Mouse (Mus musculus) heart, embryonic 15.5 days (tissue): Measurements from ENCODE around the gene Trappc3. TPM values are rescaled to one million over a fixed set of nuclear protein-coding genes. Genes with fewer than 3 reads are reported as not detected.

Experiments
- ATAC-seq: fragments of 200-750 bp; cut with Nextera tagmentation; replicated peaks from 2 replicates; pipeline ENCODE4 v1.8.0; 2017; ENCODE audit warnings: low read depth, moderate TSS enrichment; ENCODE audit not compliant: insufficient number of reproducible peaks, insufficient read depth, low FRiP score
- H3K27ac ChIP-seq: fragments of 300-500 bp; sonication (generic); 2 replicates; pipeline ENCODE4 v1.5.1; 2015; ENCODE audit warnings: mild to moderate bottlenecking, inconsistent platforms
- H3K27me3 ChIP-seq: fragments of 300-500 bp; sonication (generic); 2 replicates; pipeline ENCODE4 v1.6.1; 2015; ENCODE audit warnings: inconsistent platforms
- H3K36me3 ChIP-seq: fragments of 300-500 bp; sonication (generic); 2 replicates; pipeline ENCODE4 v1.6.1; 2015; ENCODE audit warnings: mild to moderate bottlenecking, inconsistent platforms
- H3K4me1 ChIP-seq: fragments of 300-500 bp; sonication (generic); replicated peaks from 2 replicates; pipeline ENCODE4 v1.6.1; 2015; ENCODE audit warnings: inconsistent platforms
- H3K4me2 ChIP-seq: fragments of 300-500 bp; sonication (generic); 2 replicates; pipeline ENCODE4 v1.6.1; 2015; ENCODE audit warnings: inconsistent platforms, mild to moderate bottlenecking, moderate library complexity
- H3K4me3 ChIP-seq: fragments of 300-500 bp; sonication (generic); 2 replicates; pipeline ENCODE4 v1.5.1; 2015; ENCODE audit warnings: mild to moderate bottlenecking, inconsistent platforms
- H3K9ac ChIP-seq: fragments of 300-500 bp; sonication (generic); 2 replicates; pipeline ENCODE4 v1.6.1; 2015; ENCODE audit warnings: mild to moderate bottlenecking, inconsistent platforms
- H3K9me3 ChIP-seq: fragments of 300-500 bp; sonication (generic); replicated peaks from 2 replicates; pipeline ENCODE4 v1.6.1; 2016; ENCODE audit warnings: inconsistent platforms
- WGBS: fragments of 180-500 bp; shearing (Covaris S2); methylation state at CpG from one replicate; pipeline ENCODE4 v1.1.7; 2015; ENCODE audit warnings: mixed read lengths; 5-methylcytosine and 5-hydroxymethylcytosine counted together
- polyA plus RNA-seq: library from polyadenylated mRNA; unstranded; fragments of >200 nt; fragmentation: Nextera tagmentation; extraction: Ambion mirVana; gene quantifications from 2 replicates; pipeline ENCODE4 v1.2.1, GENCODE M21; 2015

Gene Trappc3
- polyA plus RNA-seq, 1 experiment from 2014 or later: 73.1 TPM

- Histone ChIP-seq H3K4me3 (no peak overlapping the region), H3K27ac (no peak overlapping the region), H3K4me2 (no peak overlapping the region), H3K36me3 (no peaks in the 10 kb centered on the region), H3K9me3 (no peaks in the 10 kb centered on the region), H3K4me1 (peaks cover 17% of the 10 kb centered on the region), H3K9ac (no peak overlapping the region), H3K27me3 (peaks cover 43% of the 10 kb centered on the region)
- WGBS: 66% methylated on average over 4 of the region's 4 CpGs
- no peak for ATAC-seq
These were observed 41.8 kb downstream of the Trappc3 start for GRCm38 (mm10) chr4:126303877-126304276.

GRCm38 (mm10) chr4:126305428-126305827 is 43.3 kb downstream of the Trappc3 start:
- peaks cover 25% of the 10 kb centered on the region for H3K4me1 ChIP-seq
- 92% methylated on average over 1 of the region's 1 CpGs for WGBS
- no peaks in the 10 kb centered on the region for H3K9me3 ChIP-seq

GRCm38 (mm10) chr4:126306058-126306457 is 43.9 kb downstream of the Trappc3 start:
- no peak for ATAC-seq
- H3K4me2 ChIP-seq: no peak overlapping the region
- WGBS: 86% methylated on average over 6 of the region's 6 CpGs
- H3K4me3 ChIP-seq: no peak overlapping the region
- H3K27me3 ChIP-seq: peaks cover 28% of the 10 kb centered on the region
- no peak overlapping the region for H3K9ac ChIP-seq
- peaks cover 19% of the 10 kb centered on the region for H3K4me1 ChIP-seq
- H3K9me3 ChIP-seq: no peaks in the 10 kb centered on the region
- H3K36me3 ChIP-seq: no peaks in the 10 kb centered on the region
- H3K27ac ChIP-seq: no peak overlapping the region

More at GRCm38 (mm10) chr4:126305428-126305827, 43.3 kb downstream of the Trappc3 start:
- Histone ChIP-seq H3K27ac (no peak overlapping the region), H3K36me3 (no peaks in the 10 kb centered on the region), H3K27me3 (peaks cover 34% of the 10 kb centered on the region), H3K9ac (no peak overlapping the region), H3K4me3 (no peak overlapping the region), H3K4me2 (no peak overlapping the region)
- no peak for ATAC-seq

GRCm38 (mm10) chr4:126306827-126307226 is 44.7 kb downstream of the Trappc3 start:
- H3K9ac ChIP-seq: no peak overlapping the region
- no peak overlapping the region for H3K27ac ChIP-seq
- H3K4me3 ChIP-seq: no peak overlapping the region
- H3K36me3 ChIP-seq: no peaks in the 10 kb centered on the region
- H3K4me2 ChIP-seq: no peak overlapping the region
- WGBS: 13% methylated on average over 2 of the region's 2 CpGs
- ATAC-seq: no peak
- peaks cover 12% of the 10 kb centered on the region for H3K4me1 ChIP-seq
- peaks cover 20% of the 10 kb centered on the region for H3K27me3 ChIP-seq
- no peaks in the 10 kb centered on the region for H3K9me3 ChIP-seq

GRCm38 (mm10) chr4:126309211-126309921 is 47.2 kb downstream of the Trappc3 start:
- peak overlapping the region; percentile 13 for H3K4me3 ChIP-seq
- 16% methylated on average over 20 of the region's 20 CpGs for WGBS

GRCm38 (mm10) chr4:126309922-126310309 is 47.8 kb downstream of the Trappc3 start:
- H3K27ac ChIP-seq: no peak overlapping the region
- no peaks in the 10 kb centered on the region for H3K36me3 ChIP-seq
- H3K27me3 ChIP-seq: peaks cover 5% of the 10 kb centered on the region
- 0 out of 2 replicates have a peak overlapping the region, but pooled peaks have one; percentile 14 for H3K9ac ChIP-seq
- ATAC-seq: peak; percentile 56
- H3K9me3 ChIP-seq: no peaks in the 10 kb centered on the region
- peaks cover 18% of the 10 kb centered on the region for H3K4me1 ChIP-seq
- H3K4me2 ChIP-seq: peak overlapping the region; percentile 52
- WGBS: 2% methylated on average over 7 of the region's 7 CpGs
- peak overlapping the region; percentile 13 for H3K4me3 ChIP-seq

More at GRCm38 (mm10) chr4:126309211-126309921, 47.2 kb downstream of the Trappc3 start:
- H3K4me2 ChIP-seq: peak overlapping the region; percentile 52
- H3K4me1 ChIP-seq: peaks cover 13% of the 10 kb centered on the region
- H3K9ac ChIP-seq: 0 out of 2 replicates have a peak overlapping the region, but pooled peaks have one; percentile 14
- no peaks in the 10 kb centered on the region for H3K9me3 ChIP-seq
- no peaks in the 10 kb centered on the region for H3K36me3 ChIP-seq
- ATAC-seq: no peak; the same call in 1 of the 2 replicates
- peaks cover 5% of the 10 kb centered on the region for H3K27me3 ChIP-seq
- no peak overlapping the region for H3K27ac ChIP-seq

- no peak overlapping the region for H3K9ac ChIP-seq
- 73% methylated on average over 7 of the region's 7 CpGs for whole genome bisulfite sequencing
- no peak overlapping the region for H3K27ac ChIP-seq
- peaks cover 5% of the 10 kb centered on the region for H3K27me3 ChIP-seq
- no peak overlapping the region for H3K4me2 ChIP-seq
- no peak for ATAC-seq
- H3K9me3 ChIP-seq: no peaks in the 10 kb centered on the region
- no peak overlapping the region for H3K4me3 ChIP-seq
- peaks cover 18% of the 10 kb centered on the region for H3K4me1 ChIP-seq
- H3K36me3 ChIP-seq: no peaks in the 10 kb centered on the region; the same call in 1 of the 2 replicates
These were observed 48.2 kb downstream of the Trappc3 start for GRCm38 (mm10) chr4:126310344-126310743.

- H3K9me3 ChIP-seq: no peaks in the 10 kb centered on the region
- H3K4me1 ChIP-seq: peaks cover 29% of the 10 kb centered on the region
- no peak overlapping the region for H3K27ac ChIP-seq
- 88% methylated on average over 16 of the region's 16 CpGs for WGBS
- peaks cover 9% of the 10 kb centered on the region for H3K36me3 ChIP-seq
- peaks cover 5% of the 10 kb centered on the region for H3K27me3 ChIP-seq
- ATAC-seq: no peak
- H3K4me2 ChIP-seq: no peak overlapping the region
- no peak overlapping the region for H3K4me3 ChIP-seq
- H3K9ac ChIP-seq: no peak overlapping the region
These were observed 49.6 kb downstream of the Trappc3 start for GRCm38 (mm10) chr4:126311566-126312200.

GRCm38 (mm10) chr4:126313202-126313601 is 51.1 kb downstream of the Trappc3 start:
- Histone ChIP-seq H3K9ac (no peak overlapping the region), H3K36me3 (peaks cover 24% of the 10 kb centered on the region), H3K4me1 (peaks cover 29% of the 10 kb centered on the region), H3K4me3 (no peak overlapping the region), H3K27ac (no peak overlapping the region), H3K9me3 (no peaks in the 10 kb centered on the region), H3K4me2 (no peak overlapping the region), H3K27me3 (peaks cover 5% of the 10 kb centered on the region)
- 56% methylated on average over 5 of the region's 5 CpGs for WGBS
- no peak for ATAC-seq

GRCm38 (mm10) chr4:126314393-126314792 is 52.3 kb downstream of the Trappc3 start:
- Histone ChIP-seq H3K9ac (no peak overlapping the region), H3K27ac (0 out of 2 replicates have a peak overlapping the region, but pooled peaks have one; percentile 1), H3K36me3 (peaks cover 25% of the 10 kb centered on the region), H3K4me1 (peaks cover 26% of the 10 kb centered on the region), H3K4me2 (no peak overlapping the region), H3K9me3 (no peaks in the 10 kb centered on the region), H3K27me3 (peaks cover 4% of the 10 kb centered on the region), H3K4me3 (no peak overlapping the region)
- no peak for ATAC-seq
- WGBS: 57% methylated on average over 10 of the region's 10 CpGs

GRCm38 (mm10) chr4:126315931-126316330 is 53.8 kb downstream of the Trappc3 start:
- Histone ChIP-seq H3K9ac (no peak overlapping the region), H3K4me3 (no peak overlapping the region), H3K27me3 (no peaks in the 10 kb centered on the region), H3K4me2 (no peak overlapping the region), H3K9me3 (no peaks in the 10 kb centered on the region), H3K36me3 (peaks cover 25% of the 10 kb centered on the region), H3K4me1 (peaks cover 33% of the 10 kb centered on the region), H3K27ac (no peak overlapping the region)
- 32% methylated on average over 5 of the region's 5 CpGs for WGBS
- ATAC-seq: no peak
